Mouse (Mus musculus) hindbrain, embryonic 16.5 days (tissue): ENCODE measurements at regions not wholly inside any gene's neighbourhood (a gene's known extent, or its start where the extent isn't known, plus 50 kb on each side); places are given as distances from the start of the nearest gene placed in this dataset.
A peak's percentile ranks its signal among the peaks of the same experiment; 100 is the strongest.

Experiments used
- ATAC-seq: fragments of 200-750 bp; cut with Nextera tagmentation; 2 replicates; pipeline ENCODE4 v1.8.0; 2017; ENCODE audit warnings: moderate TSS enrichment, moderate library complexity
- H3K27ac ChIP-seq: fragments of 300-500 bp; sonication (generic); 2 replicates; pipeline ENCODE4 v1.5.1; 2014; ENCODE audit warnings: low read depth, mild to moderate bottlenecking, control low read depth, low read length, moderate library complexity
- H3K27me3 ChIP-seq: fragments of 300-500 bp; sonication (generic); replicated peaks from 2 replicates; pipeline ENCODE4 v1.6.1; 2014; ENCODE audit warnings: low read length; ENCODE audit not compliant: control insufficient read depth, insufficient read depth
- H3K36me3 ChIP-seq: fragments of 300-500 bp; sonication (generic); 2 replicates; pipeline ENCODE4 v1.6.1; 2014; ENCODE audit warnings: mild to moderate bottlenecking, low read length, moderate library complexity, mixed read lengths; ENCODE audit not compliant: control insufficient read depth, insufficient read depth
- H3K4me1 ChIP-seq: fragments of 300-500 bp; sonication (generic); 2 replicates; pipeline ENCODE4 v1.6.1; 2014; ENCODE audit warnings: low read depth, low read length; ENCODE audit not compliant: control insufficient read depth, insufficient read depth
- H3K4me2 ChIP-seq: fragments of 300-500 bp; sonication (generic); 2 replicates; pipeline ENCODE4 v1.6.1; 2014; ENCODE audit warnings: mild to moderate bottlenecking, low read length, control low read depth, moderate library complexity
- H3K4me3 ChIP-seq: fragments of 300-500 bp; sonication (generic); 2 replicates; pipeline ENCODE4 v1.5.1; 2014; ENCODE audit warnings: mild to moderate bottlenecking, low read length, control low read depth, moderate library complexity
- H3K9ac ChIP-seq: fragments of 300-500 bp; sonication (generic); 2 replicates; pipeline ENCODE4 v1.6.1; 2014; ENCODE audit warnings: low read depth, mild to moderate bottlenecking, control low read depth, low read length, moderate library complexity
- H3K9me3 ChIP-seq: fragments of 300-500 bp; sonication (generic); 2 replicates; pipeline ENCODE4 v1.6.1; 2014; ENCODE audit warnings: mild to moderate bottlenecking, low read length, moderate library complexity; ENCODE audit not compliant: control insufficient read depth
- WGBS: fragments of 180-500 bp; shearing (Covaris S2); extraction: QIAGEN DNeasy Blood & Tissue Kit; methylation state at CpG from one replicate; pipeline ENCODE4 v1.1.7; 2014; 5-methylcytosine and 5-hydroxymethylcytosine counted together

DNA sequence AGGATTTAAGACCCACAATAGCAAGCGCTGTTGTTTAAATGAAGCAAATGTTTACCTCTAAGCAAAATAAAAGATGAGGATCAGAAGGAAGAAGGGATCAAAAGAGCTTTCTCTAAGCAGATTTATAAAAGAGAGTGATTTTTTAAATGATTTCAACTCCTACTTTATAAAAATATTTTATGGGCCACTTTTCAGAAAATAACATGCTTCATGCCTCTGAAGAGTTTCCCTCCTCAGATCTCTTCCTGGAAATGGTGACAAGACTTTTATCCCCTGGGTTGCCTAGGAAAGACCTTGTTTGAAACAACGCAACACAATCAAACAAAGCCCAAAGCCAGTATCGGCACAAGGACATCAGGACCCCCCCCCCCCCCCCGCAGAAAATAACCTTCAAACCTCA is 265.6 kb upstream of the Sall1 start:
- 7% methylated on average over 4 of the region's 4 CpGs for WGBS
- no peak for ATAC-seq
- Histone ChIP-seq H3K27ac (no peak overlapping the region), H3K9me3 (no peaks in the 10 kb centered on the region), H3K4me3 (no peak overlapping the region), H3K27me3 (no peaks in the 10 kb centered on the region), H3K36me3 (no peaks in the 10 kb centered on the region), H3K9ac (no peak overlapping the region), H3K4me1 (peaks cover 3% of the 10 kb centered on the region; the same call in 1 of the 2 replicates), H3K4me2 (no peak overlapping the region)

GRCm38 (mm10) chr8:89308950-89309349 is 265.0 kb upstream of the Sall1 start:
- Histone ChIP-seq H3K9ac (no peak overlapping the region), H3K4me1 (peaks cover 3% of the 10 kb centered on the region; the same call in 1 of the 2 replicates), H3K27ac (peak overlapping the region; percentile 48), H3K9me3 (no peaks in the 10 kb centered on the region), H3K36me3 (no peaks in the 10 kb centered on the region), H3K4me2 (no peak overlapping the region), H3K27me3 (no peaks in the 10 kb centered on the region), H3K4me3 (no peak overlapping the region)
- WGBS = 11% methylated on average over 5 of the region's 5 CpGs
- ATAC-seq = peak; percentile 54; the same call in 1 of the 2 replicates

DNA sequence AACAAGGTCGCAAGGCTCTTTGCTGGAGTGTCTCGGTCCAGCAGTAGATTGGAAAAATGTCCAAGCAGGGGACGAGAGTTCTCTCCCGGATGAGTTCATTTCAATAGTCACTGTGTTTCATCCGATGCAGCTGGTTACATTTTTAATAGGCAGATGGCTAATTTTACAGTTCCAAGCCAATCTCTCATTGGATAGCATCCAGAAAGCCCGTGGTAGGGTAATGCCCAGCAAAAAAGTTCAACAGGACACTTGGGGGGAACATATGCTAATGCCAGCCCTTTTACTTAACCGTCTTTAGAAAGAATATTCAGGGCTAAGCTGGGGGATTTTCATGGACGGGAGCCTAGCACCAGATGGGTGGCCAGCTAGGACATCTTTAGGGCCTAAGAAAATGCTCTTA is 264.6 kb upstream of the Sall1 start:
- H3K4me3 ChIP-seq = no peak overlapping the region
- 20% methylated on average over 8 of the region's 8 CpGs for WGBS

GRCm38 (mm10) chr8:89307601-89308000 is 263.6 kb upstream of the Sall1 start:
- H3K36me3 ChIP-seq = no peaks in the 10 kb centered on the region
- H3K4me3 ChIP-seq = no peak overlapping the region
- no peak for ATAC-seq
- H3K27ac ChIP-seq = no peak overlapping the region
- H3K9ac ChIP-seq = no peak overlapping the region
- H3K4me2 ChIP-seq = no peak overlapping the region
- H3K27me3 ChIP-seq = no peaks in the 10 kb centered on the region
- 21% methylated on average over 10 of the region's 10 CpGs for WGBS
- H3K9me3 ChIP-seq = no peaks in the 10 kb centered on the region
- H3K4me1 ChIP-seq = peaks cover 3% of the 10 kb centered on the region; the same call in 1 of the 2 replicates

More for the DNA sequence above, 264.6 kb upstream of the Sall1 start:
- peak; percentile 80; the same call in 1 of the 2 replicates for ATAC-seq
- Histone ChIP-seq H3K4me1 (peaks cover 3% of the 10 kb centered on the region; the same call in 1 of the 2 replicates), H3K27ac (peak overlapping the region; percentile 49; the same call in 1 of the 2 replicates), H3K9me3 (no peaks in the 10 kb centered on the region), H3K36me3 (no peaks in the 10 kb centered on the region), H3K9ac (no peak overlapping the region), H3K4me2 (no peak overlapping the region), H3K27me3 (no peaks in the 10 kb centered on the region)

DNA sequence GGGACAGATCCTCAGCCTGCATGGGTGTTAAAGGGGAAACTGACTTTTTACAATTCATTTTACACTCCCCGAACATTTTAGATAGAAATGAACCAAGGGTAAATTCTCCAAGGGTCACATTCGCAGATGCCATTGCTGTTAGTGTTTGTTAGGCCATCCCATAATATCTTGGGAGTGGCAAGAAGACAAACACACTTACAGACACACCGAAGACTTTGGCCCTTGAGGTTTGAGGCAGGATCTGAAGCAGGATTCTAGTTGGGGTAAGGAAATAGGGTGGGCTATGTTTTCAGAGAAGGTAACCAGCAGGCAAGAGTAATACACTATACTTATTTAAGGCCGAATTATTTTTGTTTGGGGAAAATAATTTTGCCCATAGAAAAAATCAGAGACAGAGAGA is 263.1 kb upstream of the Sall1 start:
- WGBS = 70% methylated on average over 4 of the region's 4 CpGs
- Histone ChIP-seq H3K27me3 (no peaks in the 10 kb centered on the region), H3K4me1 (peaks cover 3% of the 10 kb centered on the region; the same call in 1 of the 2 replicates), H3K4me2 (no peak overlapping the region), H3K9ac (no peak overlapping the region), H3K9me3 (no peaks in the 10 kb centered on the region), H3K4me3 (no peak overlapping the region), H3K36me3 (no peaks in the 10 kb centered on the region), H3K27ac (no peak overlapping the region)
- ATAC-seq = no peak

- Histone ChIP-seq H3K4me3 (no peak overlapping the region), H3K27me3 (no peaks in the 10 kb centered on the region), H3K9me3 (no peaks in the 10 kb centered on the region), H3K36me3 (no peaks in the 10 kb centered on the region), H3K9ac (no peak overlapping the region), H3K4me2 (no peak overlapping the region; the same call in 1 of the 2 replicates), H3K4me1 (peaks cover 3% of the 10 kb centered on the region; the same call in 1 of the 2 replicates), H3K27ac (no peak overlapping the region)
- no peak for ATAC-seq
- 46% methylated on average over 10 of the region's 10 CpGs for WGBS
Measured at GRCm38 (mm10) chr8:89304116-89304515, 260.2 kb upstream of the Sall1 start.

DNA sequence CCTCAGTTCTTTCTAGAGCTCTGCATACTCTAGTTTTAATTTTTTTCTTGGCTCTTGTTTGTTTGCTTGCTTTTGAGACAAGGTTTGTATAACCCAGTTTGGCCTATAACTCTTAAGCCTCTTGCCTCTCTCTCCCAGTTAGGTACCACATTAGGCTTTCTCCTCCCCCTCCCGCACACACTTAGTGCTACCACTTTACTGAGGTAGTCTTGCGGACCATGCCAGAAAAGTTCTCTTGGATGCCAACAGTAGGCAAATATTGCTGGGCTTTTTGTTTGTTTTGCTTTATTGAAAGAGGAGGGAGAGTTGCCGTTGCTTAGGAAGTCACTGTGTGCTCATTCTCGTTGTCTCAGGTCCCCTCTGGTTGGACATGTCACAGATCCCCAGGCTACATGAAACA is 259.4 kb upstream of the Sall1 start:
- Histone ChIP-seq H3K4me3 (no peak overlapping the region), H3K27me3 (no peaks in the 10 kb centered on the region), H3K4me2 (no peak overlapping the region), H3K9ac (no peak overlapping the region), H3K4me1 (peaks cover 3% of the 10 kb centered on the region; the same call in 1 of the 2 replicates), H3K27ac (no peak overlapping the region), H3K9me3 (no peaks in the 10 kb centered on the region), H3K36me3 (no peaks in the 10 kb centered on the region)
- WGBS = 76% methylated on average over 4 of the region's 4 CpGs
- no peak for ATAC-seq

DNA sequence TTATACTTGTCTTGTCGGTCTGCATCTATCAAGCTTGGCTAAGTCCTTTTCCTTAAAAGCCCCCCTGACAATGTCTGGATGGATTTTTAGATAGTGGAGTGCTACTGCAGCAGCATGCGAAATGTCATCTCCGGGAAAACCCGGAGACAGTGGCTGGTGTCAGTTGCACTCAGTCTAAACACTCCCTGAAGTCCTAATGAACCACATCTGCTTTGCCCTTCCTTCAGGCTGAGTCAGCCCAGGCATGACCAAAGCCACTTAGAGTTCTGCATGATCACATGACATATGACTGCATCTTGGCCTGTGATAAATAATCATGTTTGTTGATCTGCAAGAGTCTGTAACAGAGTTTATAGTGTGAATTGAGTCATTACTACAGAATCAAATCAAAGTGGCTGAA is 255.7 kb upstream of the Sall1 start:
- ATAC-seq = no peak
- WGBS = 72% methylated on average over 4 of the region's 4 CpGs
- H3K4me3 ChIP-seq = no peak overlapping the region

DNA sequence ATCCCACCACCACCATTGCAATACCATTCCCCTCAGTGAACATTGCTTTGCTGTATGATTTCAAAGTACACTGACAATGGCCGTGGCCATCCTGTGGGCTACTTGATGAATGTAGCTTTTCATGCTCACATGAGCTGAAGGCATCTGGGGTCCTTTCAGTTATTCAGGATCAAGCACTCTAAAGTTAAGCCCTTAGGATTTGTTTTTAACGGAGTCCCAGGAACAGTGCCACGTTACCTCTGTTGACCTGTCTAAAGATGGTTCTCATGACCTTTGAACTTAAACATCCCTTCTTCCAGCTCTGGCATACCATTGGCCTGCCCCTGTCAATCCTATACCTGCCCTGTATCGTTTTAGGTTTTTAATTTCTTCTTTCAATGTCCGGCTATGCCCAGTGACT is 251.7 kb upstream of the Sall1 start:
- Histone ChIP-seq H3K36me3 (no peaks in the 10 kb centered on the region), H3K27me3 (no peaks in the 10 kb centered on the region), H3K9me3 (no peaks in the 10 kb centered on the region), H3K27ac (no peak overlapping the region), H3K4me3 (no peak overlapping the region), H3K4me2 (no peak overlapping the region), H3K4me1 (no peaks in the 10 kb centered on the region), H3K9ac (no peak overlapping the region)
- ATAC-seq = no peak
- 58% methylated on average over 5 of the region's 5 CpGs for WGBS

More for the DNA sequence above, 255.7 kb upstream of the Sall1 start:
- H3K27me3 ChIP-seq = no peaks in the 10 kb centered on the region
- H3K9ac ChIP-seq = no peak overlapping the region
- H3K36me3 ChIP-seq = no peaks in the 10 kb centered on the region
- H3K27ac ChIP-seq = no peak overlapping the region
- no peaks in the 10 kb centered on the region for H3K9me3 ChIP-seq
- H3K4me2 ChIP-seq = no peak overlapping the region
- H3K4me1 ChIP-seq = no peaks in the 10 kb centered on the region

DNA sequence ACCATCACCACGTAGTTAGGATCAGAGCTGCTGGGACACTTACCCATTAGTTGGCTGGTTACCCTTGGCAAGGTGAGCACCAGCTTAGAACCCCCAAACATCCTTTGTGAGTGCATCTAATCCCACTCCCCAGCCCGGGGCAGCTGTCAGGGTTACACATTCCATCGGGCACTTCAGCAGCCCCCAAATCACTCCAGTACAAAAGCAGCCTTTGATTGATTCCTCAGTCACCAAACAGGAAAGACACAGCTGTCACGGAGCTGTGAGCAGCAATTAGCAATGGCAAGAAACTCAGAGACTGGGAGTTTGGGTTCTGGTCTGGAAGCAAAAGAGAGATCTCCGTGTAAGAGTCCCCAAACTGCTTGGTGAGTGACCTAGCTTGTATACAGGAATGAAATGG is 245.1 kb upstream of the Sall1 start:
- Histone ChIP-seq H3K9ac (no peak overlapping the region), H3K9me3 (no peaks in the 10 kb centered on the region), H3K4me3 (no peak overlapping the region), H3K36me3 (no peaks in the 10 kb centered on the region), H3K4me1 (no peaks in the 10 kb centered on the region), H3K27me3 (no peaks in the 10 kb centered on the region), H3K27ac (no peak overlapping the region), H3K4me2 (no peak overlapping the region)
- ATAC-seq = no peak
- WGBS = 14% methylated on average over 5 of the region's 5 CpGs
